Mouse (Mus musculus) hindbrain, embryonic 13.5 days (tissue): ENCODE results near the gene Rora. TPM values are rescaled to one million over a fixed set of nuclear protein-coding genes. Genes with fewer than 3 reads are reported as not detected.

Experiments used
- ATAC-seq: fragments of 200-750 bp; cut with Nextera tagmentation; 2 replicates; pipeline ENCODE4 v1.8.0; 2017; ENCODE audit warnings: moderate TSS enrichment; ENCODE audit not compliant: low FRiP score
- H3K27ac ChIP-seq: fragments of 300-500 bp; sonication (generic); 2 replicates; pipeline ENCODE4 v1.5.1; 2015; ENCODE audit warnings: inconsistent platforms, mild to moderate bottlenecking, moderate library complexity
- H3K27me3 ChIP-seq: fragments of 300-500 bp; sonication (generic); 2 replicates; pipeline ENCODE4 v1.6.1; 2015; ENCODE audit warnings: mild to moderate bottlenecking, inconsistent platforms
- H3K36me3 ChIP-seq: fragments of 300-500 bp; sonication (generic); 2 replicates; pipeline ENCODE4 v1.6.1; 2015; ENCODE audit warnings: mild to moderate bottlenecking, inconsistent platforms
- H3K4me1 ChIP-seq: fragments of 300-500 bp; sonication (generic); replicated peaks from 2 replicates; pipeline ENCODE4 v1.6.1; 2015; ENCODE audit warnings: inconsistent platforms
- H3K4me2 ChIP-seq: fragments of 300-500 bp; sonication (generic); 2 replicates; pipeline ENCODE4 v1.6.1; 2015; ENCODE audit warnings: inconsistent platforms, mild to moderate bottlenecking, moderate library complexity
- H3K4me3 ChIP-seq: fragments of 300-500 bp; sonication (generic); 2 replicates; pipeline ENCODE4 v1.5.1; 2015; ENCODE audit warnings: mild to moderate bottlenecking, inconsistent platforms
- H3K9ac ChIP-seq: fragments of 300-500 bp; sonication (generic); 2 replicates; pipeline ENCODE4 v1.6.1; 2015; ENCODE audit warnings: mild to moderate bottlenecking, inconsistent platforms
- H3K9me3 ChIP-seq: fragments of 300-500 bp; sonication (generic); 2 replicates; pipeline ENCODE4 v1.6.1; 2016; ENCODE audit warnings: inconsistent platforms
- WGBS: fragments of 180-500 bp; shearing (Covaris S2); methylation state at CpG from one replicate; pipeline ENCODE4 v1.1.7; 2015; 5-methylcytosine and 5-hydroxymethylcytosine counted together
- polyA plus RNA-seq: library from polyadenylated mRNA; unstranded; fragments of >200 nt; fragmentation: Nextera tagmentation; extraction: Ambion mirVana; gene quantifications from 2 replicates; pipeline ENCODE4 v1.2.1, GENCODE M21; 2015

Rora gene
- 18.1 and 25.0 TPM in 2 replicates for polyA plus RNA-seq

- H3K27ac ChIP-seq: peak within 1 kb of the TSS; percentile 98
- peak within 1 kb of the TSS; percentile 87 for H3K9ac ChIP-seq
- H3K36me3 ChIP-seq: no peaks in the 10 kb centered on the region
- H3K27me3 ChIP-seq: 0 out of 2 replicates have a peak, but pooled peaks cover 7% of the 10 kb centered on the region
- peak; percentile 84 for ATAC-seq
- H3K4me2 ChIP-seq: peak within 1 kb of the TSS; percentile 73
- under 1% methylated on average over 58 of the region's 72 CpGs for WGBS
- H3K4me1 ChIP-seq: peaks cover 41% of the 10 kb centered on the region
- H3K4me3 ChIP-seq: peak within 1 kb of the TSS; percentile 83
- no peaks in the 10 kb centered on the region for H3K9me3 ChIP-seq
These were observed at the start of gene Rora for GRCm38 (mm10) chr9:68653211-68654038. Gene Rora (plus strand): TSS chr9:68653786.

- Histone ChIP-seq H3K9me3 (no peaks in the 10 kb centered on the region), H3K4me2 (no peak overlapping the region), H3K36me3 (no peaks in the 10 kb centered on the region), H3K4me1 (no peaks in the 10 kb centered on the region; the same call in 1 of the 2 replicates), H3K27me3 (no peaks in the 10 kb centered on the region), H3K9ac (no peak overlapping the region), H3K27ac (no peak overlapping the region), H3K4me3 (no peak overlapping the region)
- no peak for ATAC-seq
- WGBS: 92% methylated on average over 9 of the region's 9 CpGs
These were observed 39.6 kb upstream of the Rora start for GRCm38 (mm10) chr9:68614006-68614405.

GRCm38 (mm10) chr9:68617116-68617515 is 36.5 kb upstream of the Rora start:
- ATAC-seq: no peak
- Histone ChIP-seq H3K4me2 (no peak overlapping the region), H3K27me3 (no peaks in the 10 kb centered on the region), H3K27ac (no peak overlapping the region), H3K36me3 (no peaks in the 10 kb centered on the region), H3K4me3 (no peak overlapping the region), H3K9me3 (no peaks in the 10 kb centered on the region), H3K4me1 (no peaks in the 10 kb centered on the region; the same call in 1 of the 2 replicates), H3K9ac (no peak overlapping the region)
- 12% methylated on average over 4 of the region's 4 CpGs for WGBS

- WGBS: 95% methylated on average over 2 of the region's 2 CpGs
- Histone ChIP-seq H3K4me1 (no peaks in the 10 kb centered on the region; the same call in 1 of the 2 replicates), H3K27ac (no peak overlapping the region), H3K36me3 (no peaks in the 10 kb centered on the region), H3K9me3 (no peaks in the 10 kb centered on the region), H3K9ac (no peak overlapping the region), H3K4me2 (no peak overlapping the region), H3K27me3 (no peaks in the 10 kb centered on the region), H3K4me3 (no peak overlapping the region)
- no peak for ATAC-seq
These were observed 33.5 kb upstream of the Rora start for GRCm38 (mm10) chr9:68620036-68620435.

GRCm38 (mm10) chr9:68620441-68620840 is 33.1 kb upstream of the Rora start:
- ATAC-seq: no peak
- Histone ChIP-seq H3K27ac (no peak overlapping the region), H3K36me3 (no peaks in the 10 kb centered on the region), H3K9ac (no peak overlapping the region), H3K9me3 (no peaks in the 10 kb centered on the region), H3K4me2 (no peak overlapping the region), H3K4me3 (no peak overlapping the region), H3K4me1 (no peaks in the 10 kb centered on the region; the same call in 1 of the 2 replicates), H3K27me3 (no peaks in the 10 kb centered on the region)
- 82% methylated on average over 6 of the region's 6 CpGs for whole genome bisulfite sequencing

GRCm38 (mm10) chr9:68624981-68625380 is 28.6 kb upstream of the Rora start:
- no peak overlapping the region for H3K4me3 ChIP-seq
- WGBS: 91% methylated on average over 4 of the region's 4 CpGs
- no peaks in the 10 kb centered on the region for H3K4me1 ChIP-seq
- H3K9ac ChIP-seq: no peak overlapping the region
- H3K9me3 ChIP-seq: no peaks in the 10 kb centered on the region
- no peak overlapping the region for H3K4me2 ChIP-seq
- no peaks in the 10 kb centered on the region for H3K27me3 ChIP-seq
- no peak for ATAC-seq
- no peak overlapping the region for H3K27ac ChIP-seq
- H3K36me3 ChIP-seq: no peaks in the 10 kb centered on the region

GRCm38 (mm10) chr9:68637301-68637700 is 16.3 kb upstream of the Rora start:
- H3K27ac ChIP-seq: no peak overlapping the region
- no peak overlapping the region for H3K4me2 ChIP-seq
- H3K9ac ChIP-seq: no peak overlapping the region
- 90% methylated on average over 8 of the region's 8 CpGs for WGBS
- H3K36me3 ChIP-seq: no peaks in the 10 kb centered on the region
- no peak overlapping the region for H3K4me3 ChIP-seq
- H3K4me1 ChIP-seq: 0 out of 2 replicates have a peak, but pooled peaks cover 6% of the 10 kb centered on the region
- no peaks in the 10 kb centered on the region for H3K27me3 ChIP-seq
- ATAC-seq: no peak
- H3K9me3 ChIP-seq: no peaks in the 10 kb centered on the region

- no peaks in the 10 kb centered on the region for H3K27me3 ChIP-seq
- no peak overlapping the region for H3K4me3 ChIP-seq
- 0 out of 2 replicates have a peak, but pooled peaks cover 5% of the 10 kb centered on the region for H3K4me1 ChIP-seq
- no peak for ATAC-seq
- 75% methylated on average over 3 of the region's 3 CpGs for WGBS
- no peaks in the 10 kb centered on the region for H3K36me3 ChIP-seq
- no peaks in the 10 kb centered on the region for H3K9me3 ChIP-seq
- no peak overlapping the region for H3K4me2 ChIP-seq
- H3K27ac ChIP-seq: no peak overlapping the region
- no peak overlapping the region for H3K9ac ChIP-seq
These were observed 12.5 kb upstream of the Rora start for GRCm38 (mm10) chr9:68641123-68641522.

GRCm38 (mm10) chr9:68648061-68648460 is 5.5 kb upstream of the Rora start:
- Histone ChIP-seq H3K36me3 (no peaks in the 10 kb centered on the region), H3K27me3 (0 out of 2 replicates have a peak, but pooled peaks cover 4% of the 10 kb centered on the region), H3K27ac (no peak overlapping the region), H3K4me3 (no peak overlapping the region), H3K9ac (no peak overlapping the region), H3K4me2 (no peak overlapping the region), H3K4me1 (peaks cover 7% of the 10 kb centered on the region), H3K9me3 (no peaks in the 10 kb centered on the region)
- 83% methylated on average over 3 of the region's 3 CpGs for WGBS
- ATAC-seq: no peak

GRCm38 (mm10) chr9:68654039-68654332 is 400 bp downstream of the Rora start:
- Histone ChIP-seq H3K27me3 (0 out of 2 replicates have a peak, but pooled peaks cover 7% of the 10 kb centered on the region), H3K4me1 (peaks cover 41% of the 10 kb centered on the region), H3K9me3 (no peaks in the 10 kb centered on the region), H3K4me3 (peak overlapping the region; percentile 83), H3K4me2 (peak overlapping the region; percentile 73), H3K9ac (peak overlapping the region; percentile 87), H3K36me3 (no peaks in the 10 kb centered on the region), H3K27ac (peak overlapping the region; percentile 98)
- under 1% methylated on average over 28 of the region's 28 CpGs for WGBS
- peak; percentile 26; the same call in 1 of the 2 replicates for ATAC-seq

GRCm38 (mm10) chr9:68654333-68655017 is 889 bp downstream of the Rora start:
- Histone ChIP-seq H3K4me2 (peak overlapping the region; percentile 73), H3K4me3 (peak overlapping the region; percentile 83), H3K9ac (peak overlapping the region; percentile 87), H3K4me1 (peaks cover 41% of the 10 kb centered on the region), H3K9me3 (no peaks in the 10 kb centered on the region), H3K27ac (peak overlapping the region; percentile 98), H3K36me3 (no peaks in the 10 kb centered on the region), H3K27me3 (0 out of 2 replicates have a peak, but pooled peaks cover 7% of the 10 kb centered on the region)
- ATAC-seq: peak; percentile 25
- WGBS: 1% methylated on average over 43 of the region's 43 CpGs
